Mouse (Mus musculus): ENCODE results near the gene Grwd1.

- peak; percentile 62; the same call in 1 of the 2 replicates for TF ChIP-seq POLR2A (IDR thresholded peaks at IDR 0.05; ENCODE audit: borderline replicate concordance, extremely low read depth, insufficient read depth, insufficient read length, poor library complexity, severe bottlenecking)
- TF ChIP-seq CTCF (IDR thresholded peaks at IDR 0.05; ENCODE audit: borderline replicate concordance, extremely low read depth, insufficient read depth, insufficient read length), result no peak
These were observed 46.0 kb downstream of the Grwd1 start, which contains the start of gene Sult2b1 for GRCm38 (mm10) chr7:45784524-45785372.

All from brain, embryonic 14.5 days (tissue).